Mouse (Mus musculus) gastrocnemius, postnatal 36 days (tissue): ENCODE data around the gene Atpif1. TPM values are rescaled to one million over a fixed set of nuclear protein-coding genes. Genes with fewer than 3 reads are reported as not detected.
A peak's percentile ranks its signal among the peaks of the same experiment; 100 is the strongest.
"Not testable (repeated sequence)": the region's sequence is repeated elsewhere in the genome, so short reads cannot be mapped to it uniquely, and the experiment has no call there.

Experiments
- DNase-seq, 2 experiments: peaks; one replicate each; pipeline ENCODE4 v3.0.0; 2022
- intact Hi-C: fragments of 180-260 bp; cut with DNase I; formaldehyde crosslinking; loops from one replicate; pipeline ENCODE4 v1.15.1; 2025
- total RNA-seq, 2 experiments: library from RNA; stranded (reverse); gene quantifications; 2 replicates each; pipeline ENCODE4 v1.2.3; 2021

The Atpif1 gene
- total RNA-seq, 2 experiments from 2014 or later, result 49.5 to 51.2 TPM

DNA sequence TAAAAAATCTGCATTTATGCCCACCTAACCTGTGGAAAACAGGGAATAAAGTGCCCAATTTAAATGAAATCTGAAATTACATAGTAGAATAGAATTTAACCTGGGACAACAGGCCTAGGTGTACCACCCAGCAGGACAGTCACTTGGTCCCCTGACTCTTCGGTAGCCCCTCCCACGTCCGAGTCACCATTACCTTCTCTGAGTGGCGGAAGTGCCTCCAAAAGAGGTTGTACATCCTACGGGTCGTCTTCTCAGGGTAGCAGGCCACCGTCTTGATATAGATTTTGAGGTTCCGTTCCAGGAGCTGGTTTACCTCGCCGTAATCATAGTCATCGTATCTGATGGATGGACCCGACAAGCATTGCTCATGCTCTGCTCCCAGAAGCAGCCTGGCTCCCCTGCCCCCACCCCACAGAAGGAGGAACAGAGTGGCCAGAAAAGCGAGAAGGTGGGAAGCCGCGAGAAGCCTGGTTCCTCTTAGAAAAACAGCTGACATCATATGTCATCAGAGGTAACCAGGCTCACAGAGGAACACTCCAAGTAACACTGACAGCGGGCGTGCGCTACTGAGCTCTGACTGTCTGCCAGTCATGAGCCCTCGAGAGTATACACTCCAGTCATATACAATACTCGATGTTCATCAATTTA, 39.1 kb downstream of the Atpif1 start:
- intact Hi-C loops, result no loop called here
- DNase-seq, result no peak

DNA sequence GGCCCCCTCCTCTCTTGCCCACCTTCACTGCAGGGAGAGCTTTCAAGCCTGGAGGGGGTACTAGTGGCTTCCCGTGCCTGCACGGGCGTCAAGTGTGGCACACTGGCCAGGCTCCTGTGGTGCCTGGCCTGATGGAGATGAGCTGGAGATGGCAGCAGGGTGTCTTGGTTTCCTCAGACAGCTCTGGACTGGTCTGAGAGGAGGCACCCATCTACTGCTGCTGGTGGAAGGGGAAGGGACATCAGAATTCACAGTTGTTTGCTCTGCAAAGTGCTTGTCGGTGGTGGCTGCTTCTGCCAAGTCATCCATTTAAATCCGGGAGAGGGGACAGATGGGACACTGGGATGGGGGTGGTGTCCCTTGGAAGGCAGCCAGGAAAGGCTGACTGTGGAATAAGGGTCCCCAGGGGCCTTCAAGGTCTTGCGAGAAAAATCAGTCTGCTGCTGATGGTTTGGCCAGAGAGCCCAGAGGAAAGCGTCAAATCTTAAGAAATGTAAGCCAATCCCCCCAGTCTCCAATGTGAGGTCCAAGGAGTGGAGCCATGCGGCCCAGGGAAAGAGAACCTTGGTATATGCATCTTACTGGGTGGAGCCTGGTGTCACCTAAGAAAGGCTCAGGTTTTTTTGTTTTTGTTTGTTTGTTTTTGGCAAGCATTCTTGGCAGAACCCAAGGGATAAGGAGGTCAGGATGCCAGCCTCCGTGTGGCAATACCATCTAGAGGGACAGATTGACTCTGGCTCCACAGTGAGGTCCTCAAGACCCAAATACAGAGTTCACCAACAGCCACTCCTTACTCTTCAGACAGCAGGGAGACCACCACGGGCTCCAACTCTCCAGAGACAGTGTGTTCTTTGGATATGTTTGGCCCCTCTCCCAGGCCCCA, 41.0 kb downstream of the Atpif1 start:
- DNase-seq, result peak in 1 of 2 experiments; percentile 21
- intact Hi-C loops, result no loop called here

DNA sequence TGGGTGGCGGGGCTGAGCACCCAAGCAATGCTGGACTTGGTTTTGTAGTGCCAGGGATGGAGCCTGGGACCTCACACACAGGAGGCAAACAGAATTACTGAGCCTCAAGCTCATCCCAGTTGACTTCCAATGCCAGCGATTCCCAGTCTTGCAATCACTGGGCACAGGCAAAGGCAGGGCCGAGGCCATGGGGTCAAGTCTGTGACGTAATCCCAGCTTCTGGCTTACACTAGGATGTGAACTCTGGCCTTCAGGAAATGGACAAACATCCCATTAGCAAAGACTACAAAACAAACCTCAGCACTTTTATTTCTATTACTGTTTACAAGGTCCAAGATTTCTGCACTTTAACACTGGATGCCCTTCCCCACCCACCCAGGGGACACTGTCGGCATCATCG, 41.7 kb downstream of the Atpif1 start:
- intact Hi-C loops, result no loop called here
- DNase-seq, result no peak

DNA sequence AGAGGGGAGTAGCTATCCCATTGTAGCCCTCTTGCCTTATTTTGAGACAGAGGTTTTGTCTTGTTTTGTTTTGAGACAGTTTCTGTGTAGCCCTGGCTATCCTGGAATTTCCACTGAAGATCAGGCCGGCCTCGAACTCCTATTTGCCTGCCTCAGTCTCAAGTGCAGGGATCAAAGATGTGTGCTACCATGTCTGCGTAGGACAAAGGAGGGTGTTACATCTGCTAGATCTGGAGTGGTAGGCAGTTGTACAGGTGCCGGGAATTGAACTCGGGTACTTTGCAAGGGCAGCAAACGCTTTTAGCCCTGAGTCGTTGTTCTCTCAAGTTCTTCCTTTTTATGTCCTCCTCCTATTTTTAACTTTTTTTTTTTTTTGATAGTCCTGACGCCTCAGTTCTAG, 42.4 kb downstream of the Atpif1 start:
- no peak for DNase-seq
- intact Hi-C loops, result no loop called here

DNA sequence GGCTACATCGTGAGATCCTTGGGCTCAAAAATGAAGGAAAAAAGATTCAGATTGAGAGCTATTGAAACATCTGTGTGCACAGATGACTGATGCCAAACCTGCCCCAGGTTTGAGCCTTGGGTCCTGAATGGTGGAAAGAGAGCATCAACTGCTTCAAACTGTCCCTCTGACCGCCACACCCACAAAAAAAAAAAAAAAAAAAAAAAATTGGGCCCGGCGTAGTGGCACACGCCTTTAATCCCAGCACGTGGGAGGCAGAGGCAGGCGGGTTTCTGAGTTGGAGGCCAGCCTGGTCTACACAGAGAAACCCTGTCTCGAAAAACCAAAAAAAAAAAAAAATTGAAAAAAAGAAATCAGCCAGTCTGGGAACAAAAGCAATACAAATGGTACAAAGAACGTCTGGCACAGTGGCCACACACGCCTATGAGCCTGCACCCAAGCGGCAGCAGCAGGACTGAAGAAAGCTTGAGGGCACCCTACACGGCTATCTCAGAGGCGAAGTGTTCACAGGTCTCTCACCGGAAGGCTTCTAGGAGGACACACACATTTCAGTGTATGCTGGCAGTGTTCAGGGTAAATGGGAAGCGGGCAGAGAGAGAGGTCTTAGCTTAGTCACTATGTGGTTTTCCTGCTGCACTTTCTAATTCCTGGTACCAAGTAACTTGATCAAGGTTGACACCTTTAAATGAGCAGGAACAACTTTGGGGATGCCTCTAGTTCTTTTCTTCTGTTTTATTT, 43.0 kb downstream of the Atpif1 start:
- DNase-seq, result no peak
- intact Hi-C loops, result no loop called here

DNA sequence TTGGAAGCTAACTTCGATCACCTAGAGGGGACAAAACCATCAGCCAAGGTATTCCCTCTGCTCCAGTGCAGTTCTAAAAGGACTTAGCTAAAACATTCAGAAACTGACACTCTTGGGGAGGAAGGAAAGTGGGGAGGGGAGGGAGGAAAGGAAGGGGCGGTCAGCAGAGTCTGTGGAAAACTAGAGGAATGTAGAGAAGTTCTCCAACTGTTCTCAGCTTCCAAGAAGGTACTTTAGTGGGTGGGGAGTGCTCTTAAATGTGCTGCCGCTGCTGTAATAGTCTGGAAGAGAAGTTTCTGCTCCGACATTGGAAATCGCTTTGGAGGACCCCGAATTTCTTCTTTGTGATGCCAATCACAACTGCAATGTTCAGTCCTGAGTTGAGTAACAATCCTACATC, 44.5 kb downstream of the Atpif1 start:
- DNase-seq, result no peak
- intact Hi-C loops, result no loop called here

DNA sequence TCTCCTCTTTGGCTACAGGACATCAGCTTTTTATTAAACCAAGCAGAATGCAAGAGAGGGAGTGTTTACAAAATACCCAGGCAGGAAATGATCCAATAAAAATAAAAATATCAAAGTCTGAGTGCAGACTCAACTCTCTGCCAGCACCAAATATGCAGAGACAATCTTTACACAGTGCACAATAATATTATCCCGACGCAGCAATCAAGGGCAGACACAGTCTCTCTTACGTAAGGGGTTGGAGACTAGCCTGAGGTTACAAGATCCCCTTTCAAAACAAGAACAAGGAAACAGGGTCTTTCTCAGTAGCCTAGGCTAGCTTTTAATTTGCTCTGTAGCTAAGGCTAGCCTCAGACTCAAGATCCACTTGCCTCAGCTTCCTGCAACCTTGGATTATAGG, 44.9 kb downstream of the Atpif1 start:
- intact Hi-C loops, result no loop called here
- no peak for DNase-seq

DNA sequence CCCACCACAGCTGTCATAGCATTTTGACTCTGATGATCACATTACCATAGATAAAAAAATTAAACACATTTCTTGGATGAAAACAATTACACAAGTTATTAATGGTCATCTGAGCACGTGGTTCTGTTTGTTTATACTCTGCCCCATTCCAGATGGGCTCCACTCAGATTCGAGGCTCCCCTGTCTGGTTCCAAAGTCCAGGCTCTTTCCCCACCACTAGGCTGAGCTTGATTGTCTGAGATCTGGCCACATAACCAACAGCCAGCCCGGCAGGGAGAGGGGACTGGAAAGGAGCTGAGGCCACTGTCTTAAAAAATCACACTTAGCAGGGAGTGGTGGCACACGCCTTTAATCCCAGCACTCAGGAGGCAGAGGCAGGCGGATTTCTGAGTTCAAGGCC, 48.6 kb downstream of the Atpif1 start:
- intact Hi-C loops, result no loop called here
- no peak for DNase-seq

DNA sequence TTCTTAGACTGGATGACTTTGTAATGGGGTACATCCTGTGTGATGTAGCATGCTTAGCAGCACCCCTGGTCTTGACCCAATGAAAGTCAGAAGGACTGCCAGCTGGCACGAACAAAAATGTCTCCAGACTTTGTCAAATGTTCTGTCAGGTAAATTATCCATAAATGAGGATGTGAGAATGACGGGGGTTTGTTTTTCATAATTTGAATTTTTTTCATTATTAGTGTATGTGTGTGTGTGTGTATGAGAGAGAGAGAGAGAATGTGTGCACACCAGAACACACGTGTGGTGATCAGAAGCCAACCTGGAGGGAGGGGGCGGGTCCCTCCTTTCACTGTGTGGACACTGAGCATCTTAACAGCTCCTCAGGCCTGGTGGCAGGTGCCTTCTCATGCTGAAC, 49.2 kb downstream of the Atpif1 start:
- no peak for DNase-seq
- intact Hi-C loops, result no loop called here

DNA sequence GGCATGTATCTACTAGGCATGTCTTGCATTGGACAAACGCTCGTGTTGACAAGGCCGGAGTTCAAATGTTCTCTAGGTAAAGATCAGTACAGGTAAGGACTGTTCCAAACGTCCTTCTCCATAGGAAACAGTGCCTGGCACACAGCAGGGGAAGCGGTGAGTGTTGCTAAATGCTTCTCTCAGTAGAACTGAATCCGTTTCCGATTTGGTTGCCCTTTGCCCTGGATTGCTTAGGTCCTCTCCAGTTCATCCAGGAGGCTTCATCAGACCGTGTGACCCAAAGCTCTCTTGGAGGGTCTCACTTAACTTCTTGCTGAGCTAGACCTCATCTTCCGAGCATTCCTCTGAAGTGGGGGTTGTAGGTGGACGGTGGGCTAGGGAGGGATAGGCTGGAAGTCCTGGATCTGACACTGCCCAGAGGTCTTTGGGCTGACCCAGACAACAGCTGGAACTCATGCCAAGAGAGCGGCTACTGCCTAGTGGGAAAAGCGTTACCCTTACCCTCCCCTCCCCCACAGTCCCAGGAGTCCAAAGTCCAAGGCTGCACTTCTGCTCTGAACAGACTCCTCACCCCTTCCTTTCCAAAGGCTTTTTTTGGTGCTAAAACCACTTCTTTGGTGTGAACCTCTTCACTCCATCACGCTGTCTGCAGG, 50.4 kb downstream of the Atpif1 start:
- intact Hi-C loops, result no loop called here
- no peak for DNase-seq

DNA sequence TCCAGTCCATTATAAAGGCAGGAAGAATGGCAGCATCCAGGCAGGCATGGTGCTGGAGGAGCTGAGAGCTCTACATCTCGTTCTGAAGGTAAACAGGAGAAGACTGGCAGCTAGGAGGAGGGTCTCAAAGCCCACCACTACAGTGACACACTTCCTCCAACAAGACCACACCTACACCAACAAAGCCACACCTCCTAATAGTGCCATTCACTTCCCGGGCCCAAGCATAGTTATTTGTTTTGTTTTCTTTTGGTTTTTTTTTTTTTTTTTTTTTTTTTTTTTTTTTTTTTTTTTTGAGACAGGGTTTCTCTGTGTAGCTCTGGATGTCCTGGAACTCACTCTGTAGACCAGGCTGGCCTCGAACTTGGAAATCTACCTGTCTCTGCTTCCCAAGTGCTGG, 51.4 kb downstream of the Atpif1 start:
- DNase-seq, intact Hi-C loops: not testable (repeated sequence)

Other genes with a start within 250 kb of the Atpif1 start
- gene Rab42, start 230.3 kb downstream of the Atpif1 start, total RNA-seq, result not detected
- gene Trnau1ap, start 204.1 kb downstream of the Atpif1 start, total RNA-seq, result 10 to 100 TPM in 1 of 2 experiments, 1 to 10 TPM in 1; 7.2 to 11.0 TPM
- 1 to 10 TPM; 6.0 to 6.3 TPM for gene Rcc1, start 180.1 kb downstream of the Atpif1 start, total RNA-seq
- gene Phactr4, start 111.2 kb downstream of the Atpif1 start, total RNA-seq, result 10 to 100 TPM; 10.6 to 11.4 TPM
- 1 to 10 TPM; 2.5 to 3.5 TPM for gene Med18, start 69.7 kb downstream of the Atpif1 start, total RNA-seq
- 1 to 10 TPM; 2.1 to 2.7 TPM for gene Sesn2, start 23.2 kb downstream of the Atpif1 start, total RNA-seq
- 10 to 100 TPM; 40.0 to 47.4 TPM for gene Dnajc8, start 1.9 kb upstream of the Atpif1 start, total RNA-seq
- 1 to 10 TPM in 1 of 2 experiments, under 1 TPM in 1; 0.64 to 1.0 TPM for gene Ptafr, start 30.4 kb upstream of the Atpif1 start, total RNA-seq
- 10 to 100 TPM; 10.4 to 12.7 TPM for gene Eya3, start 105.3 kb upstream of the Atpif1 start, total RNA-seq
- gene Xkr8, start 198.9 kb upstream of the Atpif1 start, total RNA-seq, result under 1 TPM; 0.51 to 0.74 TPM
- under 1 TPM; 0.42 to 0.74 TPM for gene Smpdl3b, start 223.6 kb upstream of the Atpif1 start, total RNA-seq
- 10 to 100 TPM; 13.8 to 14.7 TPM for gene Rpa2, start 234.7 kb upstream of the Atpif1 start, total RNA-seq